Mouse (Mus musculus): ENCODE data around the gene Gosr2. TPM values are rescaled to one million over a fixed set of nuclear protein-coding genes. Genes with fewer than 3 reads are reported as not detected.

The Gosr2 gene
- total and polyA plus RNA-seq, 3 experiments, result 93.7 to 108 (median 107) TPM

- peaks cover 49% of the 10 kb centered on the region for H3K27me3 ChIP-seq (replicated peaks)
- H3K4me1 ChIP-seq (ENCODE audit: control insufficient read depth in 1 of 2, insufficient read depth in 2 of 2), result no peaks in the 10 kb centered on the region
- peaks cover 0 to 5% of the 10 kb centered on the region in 2 experiments for H3K36me3 ChIP-seq (replicated peaks in 1 of 2; ENCODE audit: control insufficient read depth in 1 of 2, insufficient read depth in 1 of 2, low read length in 1 of 2)
Measured at GRCm38 (mm10) chr11:103665695-103666094, 32.0 kb downstream of the Gosr2 start.

GRCm38 (mm10) chr11:103663119-103663518 lies 34.6 kb downstream of the Gosr2 start:
- no peak for DNase-seq (ENCODE audit: extremely low read depth)
- in situ Hi-C loops (cut with MboI; ENCODE audit: low pct_ligation_motif_present, low pct_unique_long_range_greater_than_20kb, low sequenced_read_pairs), result no loop called here
- no peak overlapping the region for H3K4me3 ChIP-seq (replicated peaks in 1 of 3; ENCODE audit: low read depth in 2 of 3, low read length in 2 of 3, poor library complexity in 1 of 3)
- H3K4me1 ChIP-seq (ENCODE audit: control insufficient read depth in 1 of 2, insufficient read depth in 2 of 2), result no peaks in the 10 kb centered on the region
- H3K79me2 ChIP-seq (replicated peaks; ENCODE audit: control insufficient read depth, extremely low read depth, insufficient read depth, poor library complexity, severe bottlenecking), result no peaks in the 10 kb centered on the region
- dilution Hi-C loops (cut with MboI; ENCODE audit: extremely low pct_ligation_motif_present, extremely low pct_unique_long_range_greater_than_20kb, low sequenced_read_pairs), result no loop called here
- H3K36me3 ChIP-seq (replicated peaks in 1 of 2; ENCODE audit: control insufficient read depth in 1 of 2, insufficient read depth in 1 of 2, low read length in 1 of 2), result no peaks in the 10 kb centered on the region
- H3K27me3 ChIP-seq (replicated peaks), result peaks cover 70% of the 10 kb centered on the region
- H3K27ac ChIP-seq (ENCODE audit: insufficient read depth, low read depth), result no peak overlapping the region
- H3K4me2 ChIP-seq (ENCODE audit: insufficient read depth, low read depth, poor library complexity, severe bottlenecking), result no peak overlapping the region
- no peaks in the 10 kb centered on the region for H3K9me3 ChIP-seq (replicated peaks; ENCODE audit: low read length)
- H3K9ac ChIP-seq (ENCODE audit: insufficient read depth, low read depth), result no peak overlapping the region
- TF ChIP-seq JUN (IDR thresholded peaks at IDR 0.05; ENCODE audit: insufficient read depth, low read depth, low read length), result no peak
- no peak for TF ChIP-seq ZC3H11A (IDR thresholded peaks at IDR 0.05; ENCODE audit: low read depth, low read length)
- TF ChIP-seq CHD1 (IDR thresholded peaks at IDR 0.05; ENCODE audit: low read depth, low read length), result no peak
- TF ChIP-seq RAD21 (IDR thresholded peaks at IDR 0.05; ENCODE audit: low read depth, low read length), result no peak
- no peak for TF ChIP-seq MAX (IDR thresholded peaks at IDR 0.05; ENCODE audit: low read length)
- no peak for TF ChIP-seq POLR2AphosphoS2 (IDR thresholded peaks at IDR 0.05; ENCODE audit: low read depth, low read length)
- TF ChIP-seq TBP (conservative IDR thresholded peaks at IDR 0.05; ENCODE audit: low read depth, low read length), result no peak
- TF ChIP-seq RCOR1 (conservative IDR thresholded peaks at IDR 0.05; ENCODE audit: low read depth, low read length), result no peak
- no peak for TF ChIP-seq PAX5 (IDR thresholded peaks at IDR 0.05; ENCODE audit: low read length)
- TF ChIP-seq NELFE (IDR thresholded peaks at IDR 0.05; ENCODE audit: low read depth, low read length), result no peak
- no peak for TF ChIP-seq JUND (conservative IDR thresholded peaks at IDR 0.05; ENCODE audit: low read depth, low read length)
- no peak for TF ChIP-seq ZMIZ1 (IDR thresholded peaks at IDR 0.05; ENCODE audit: low read depth, low read length)
- no peak for TF ChIP-seq TCF12 (IDR thresholded peaks at IDR 0.05; ENCODE audit: low read depth, low read length)
- TF ChIP-seq ZNF384 (IDR thresholded peaks at IDR 0.05; ENCODE audit: low read depth, low read length), result no peak
- TF ChIP-seq KAT2A (IDR thresholded peaks at IDR 0.05; ENCODE audit: insufficient replicate concordance, low read length), result no peak
- TF ChIP-seq UBTF (IDR thresholded peaks at IDR 0.05; ENCODE audit: low read depth, low read length), result no peak
- TF ChIP-seq IRF4 (IDR thresholded peaks at IDR 0.05; ENCODE audit: low read depth, low read length), result no peak
- TF ChIP-seq CTCF (conservative IDR thresholded peaks at IDR 0.05 in 1 of 2, IDR thresholded peaks at IDR 0.05 in 1 of 2; ENCODE audit: low read depth in 2 of 2, low read length in 2 of 2), result no peak

More at GRCm38 (mm10) chr11:103665695-103666094, 32.0 kb downstream of the Gosr2 start:
- DNase-seq (ENCODE audit: extremely low read depth), result no peak
- H3K4me2 ChIP-seq (ENCODE audit: insufficient read depth, low read depth, poor library complexity, severe bottlenecking), result no peak overlapping the region
- in situ Hi-C loops (cut with MboI; ENCODE audit: low pct_ligation_motif_present, low pct_unique_long_range_greater_than_20kb, low sequenced_read_pairs) (no loop called here), dilution Hi-C loops (cut with MboI; ENCODE audit: extremely low pct_ligation_motif_present, extremely low pct_unique_long_range_greater_than_20kb, low sequenced_read_pairs) (no loop called here)
- no peak for TF ChIP-seq POLR2A (IDR thresholded peaks at IDR 0.05; ENCODE audit: low read depth, low read length)
- TF ChIP-seq ETS1 (conservative IDR thresholded peaks at IDR 0.05; ENCODE audit: low read depth, low read length), result no peak
- TF ChIP-seq MAFK (IDR thresholded peaks at IDR 0.05; ENCODE audit: insufficient replicate concordance, low read length), result no peak
- TF ChIP-seq MYC (IDR thresholded peaks at IDR 0.05; ENCODE audit: low read depth, low read length), result no peak
- TF ChIP-seq E2F4 (IDR thresholded peaks at IDR 0.05; ENCODE audit: insufficient replicate concordance, low read depth, low read length), result no peak
- TF ChIP-seq KAT2A (IDR thresholded peaks at IDR 0.05; ENCODE audit: insufficient replicate concordance, low read length), result no peak
- no peak for TF ChIP-seq RAD21 (IDR thresholded peaks at IDR 0.05; ENCODE audit: low read depth, low read length)
- TF ChIP-seq SMC3 (IDR thresholded peaks at IDR 0.05; ENCODE audit: low read depth, low read length), result no peak
- TF ChIP-seq RCOR1 (conservative IDR thresholded peaks at IDR 0.05; ENCODE audit: low read depth, low read length), result no peak
- H3K79me2 ChIP-seq (replicated peaks; ENCODE audit: control insufficient read depth, extremely low read depth, insufficient read depth, poor library complexity, severe bottlenecking), result no peaks in the 10 kb centered on the region
- H3K9me3 ChIP-seq (replicated peaks; ENCODE audit: low read length), result no peaks in the 10 kb centered on the region
- no peak overlapping the region for H3K27ac ChIP-seq (ENCODE audit: insufficient read depth, low read depth)
- no peak overlapping the region for H3K9ac ChIP-seq (ENCODE audit: insufficient read depth, low read depth)
- H3K4me3 ChIP-seq (replicated peaks in 1 of 3; ENCODE audit: low read depth in 2 of 3, low read length in 2 of 3, poor library complexity in 1 of 3), result no peak overlapping the region

Measured in CH12.LX (cell line).